Mouse (Mus musculus) myocyte (in vitro differentiated cells): Measurements from ENCODE around the gene Mlph. TPM values are rescaled to one million over a fixed set of nuclear protein-coding genes. Genes with fewer than 3 reads are reported as not detected.

ENCODE experiments used
- H3K27me3 ChIP-seq: one replicate; pipeline ENCODE4 v1.6.1; 2011; ENCODE audit not compliant: control insufficient read depth, insufficient read depth, insufficient read length
- H3K36me3 ChIP-seq: one replicate; pipeline ENCODE4 v1.6.1; 2011; ENCODE audit not compliant: control insufficient read depth, insufficient read depth
- H3K4me2 ChIP-seq: one replicate; pipeline ENCODE4 v1.6.1; 2011; ENCODE audit warnings: low read depth, control low read depth
- H3K4me3 ChIP-seq: one replicate; pipeline ENCODE4 v1.5.1; 2011; ENCODE audit warnings: mild to moderate bottlenecking, control low read depth, moderate library complexity
- H3K79me2 ChIP-seq: one replicate; pipeline ENCODE4 v1.6.1; 2011; ENCODE audit not compliant: control insufficient read depth, insufficient read depth
- H3ac ChIP-seq: one replicate; pipeline ENCODE4 v1.6.1; 2011; ENCODE audit not compliant: control insufficient read depth, insufficient read length
- CEBPB ChIP-seq: IDR thresholded peaks from 2 replicates; pipeline ENCODE4 v1.6.1; 2011; ENCODE audit warnings: mild to moderate bottlenecking, moderate library complexity; ENCODE audit not compliant: poor library complexity, insufficient read depth, severe bottlenecking
- E2F4 ChIP-seq: IDR thresholded peaks from one replicate; pipeline ENCODE4 v1.6.1; 2011; ENCODE audit warnings: mild to moderate bottlenecking, control low read depth, moderate library complexity; ENCODE audit not compliant: insufficient read depth
- MAX ChIP-seq: IDR thresholded peaks from one replicate; pipeline ENCODE4 v1.6.1; 2011; ENCODE audit warnings: low read depth, mild to moderate bottlenecking, control low read depth
- MYOD1 ChIP-seq, 3 experiments: IDR thresholded peaks; one replicate each; pipeline ENCODE4 v1.6.1; 2011; ENCODE audit warnings: control low read depth in 2 of 3, low read depth in 2 of 3, mild to moderate bottlenecking in 2 of 3, moderate library complexity in 1 of 3; ENCODE audit not compliant: insufficient read length in 2 of 3, control insufficient read depth in 1 of 3
- MYOG ChIP-seq, 3 experiments: IDR thresholded peaks; one replicate each; pipeline ENCODE4 v1.6.1; 2011; ENCODE audit warnings: control low read depth in 2 of 3, low read depth in 2 of 3, mild to moderate bottlenecking in 2 of 3; ENCODE audit not compliant: insufficient read length in 2 of 3, control insufficient read depth in 1 of 3, insufficient read depth in 1 of 3
- POLR2A ChIP-seq: IDR thresholded peaks from one replicate; pipeline ENCODE4 v1.6.1; 2011; ENCODE audit warnings: low read depth, mild to moderate bottlenecking, control low read depth, moderate library complexity; ENCODE audit not compliant: insufficient read length
- POLR2AphosphoS2 ChIP-seq: IDR thresholded peaks from one replicate; pipeline ENCODE4 v1.6.1; 2011; ENCODE audit warnings: low read depth, control low read depth; ENCODE audit not compliant: insufficient read length
- REST ChIP-seq: IDR thresholded peaks from one replicate; pipeline ENCODE4 v1.6.1; 2011; ENCODE audit warnings: mild to moderate bottlenecking, control low read depth, moderate library complexity; ENCODE audit not compliant: insufficient read depth, insufficient read length
- SRF ChIP-seq: IDR thresholded peaks from one replicate; pipeline ENCODE4 v1.6.1; 2011; ENCODE audit warnings: low read depth; ENCODE audit not compliant: control insufficient read depth, insufficient read length
- TCF12 ChIP-seq: IDR thresholded peaks from one replicate; pipeline ENCODE4 v1.6.1; 2011; ENCODE audit warnings: mild to moderate bottlenecking, control low read depth; ENCODE audit not compliant: poor library complexity, insufficient read depth, severe bottlenecking
- TCF3 ChIP-seq: IDR thresholded peaks from one replicate; pipeline ENCODE4 v1.6.1; 2011; ENCODE audit warnings: low read depth, control low read depth; ENCODE audit not compliant: insufficient read length
- USF1 ChIP-seq: IDR thresholded peaks from one replicate; pipeline ENCODE4 v1.6.1; 2011; ENCODE audit warnings: low read depth, mild to moderate bottlenecking, control low read depth, moderate library complexity
- polyA plus RNA-seq: library from polyadenylated mRNA; unstranded; fragments of >200 nt; fragmentation: generic; extraction: Trizol; gene quantifications from one replicate; pipeline ENCODE4 v1.2.1, GENCODE M21; 2012; ENCODE audit warnings: missing spikeins

Gene Mlph
- polyA plus RNA-seq, 1 experiment, result 0.11 TPM

DNA sequence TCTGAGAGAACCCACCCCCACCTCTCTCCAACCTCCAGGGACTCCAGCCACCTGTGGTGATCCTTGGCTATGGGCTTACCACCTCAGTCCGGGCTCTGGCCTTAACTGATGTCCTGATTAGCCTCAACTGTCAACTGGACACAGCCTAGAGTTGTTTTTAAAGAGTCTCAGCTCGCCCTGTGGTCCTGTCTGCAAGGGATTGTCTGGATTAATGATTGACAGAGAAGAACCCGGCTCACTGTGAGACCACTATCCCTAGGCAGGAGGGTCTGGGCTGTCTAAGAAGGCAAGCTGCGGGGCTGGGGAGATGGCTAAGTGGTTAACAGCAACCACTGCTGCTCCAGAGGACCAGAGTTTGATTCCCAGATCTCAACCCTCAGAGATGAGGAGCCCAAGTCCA is 47.6 kb downstream of the Mlph start:
- Histone ChIP-seq H3K79me2 (no peaks in the 10 kb centered on the region), H3K4me3 (no peak overlapping the region), H3K36me3 (no peaks in the 10 kb centered on the region), H3ac (no peak overlapping the region), H3K4me2 (no peak overlapping the region), H3K27me3 (peaks cover 43% of the 10 kb centered on the region)
- TF ChIP-seq SRF (no peak), MYOD1 (IDR thresholded peaks at IDR 0.05; ENCODE audit: control insufficient read depth in 1 of 3, insufficient read length in 2 of 3, low read depth in 2 of 3) (no peak), TCF3 (no peak), TCF12 (no peak), POLR2A (no peak), USF1 (no peak), MAX (no peak), REST (no peak), MYOG (IDR thresholded peaks at IDR 0.05; ENCODE audit: control insufficient read depth in 1 of 3, insufficient read depth in 1 of 3, insufficient read length in 2 of 3, low read depth in 2 of 3) (no peak), POLR2AphosphoS2 (no peak), E2F4 (no peak), CEBPB (no peak)

DNA sequence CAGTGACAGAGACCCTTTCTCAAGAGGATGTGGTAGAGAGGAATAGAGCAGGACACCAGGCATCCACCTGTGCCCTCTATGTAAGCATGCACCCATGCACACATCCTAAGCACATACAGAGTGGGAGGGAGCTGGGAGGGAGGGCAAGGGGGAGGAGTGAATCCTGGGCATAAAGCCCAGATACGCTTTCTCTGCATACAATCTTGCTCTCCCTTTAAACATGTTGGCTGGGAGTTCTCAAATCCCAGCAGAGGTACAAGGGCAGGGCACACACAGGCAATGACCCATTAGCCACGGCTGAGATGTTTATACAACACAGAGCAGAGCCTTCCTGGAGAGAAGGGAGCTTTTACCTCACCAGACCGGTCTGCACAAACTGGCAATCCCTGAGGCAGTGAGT is 48.1 kb downstream of the Mlph start:
- Histone ChIP-seq H3K36me3 (no peaks in the 10 kb centered on the region), H3K79me2 (no peaks in the 10 kb centered on the region), H3K27me3 (peaks cover 42% of the 10 kb centered on the region), H3ac (no peak overlapping the region), H3K4me2 (no peak overlapping the region), H3K4me3 (no peak overlapping the region)
- TF ChIP-seq USF1 (no peak), MAX (no peak), REST (no peak)

DNA sequence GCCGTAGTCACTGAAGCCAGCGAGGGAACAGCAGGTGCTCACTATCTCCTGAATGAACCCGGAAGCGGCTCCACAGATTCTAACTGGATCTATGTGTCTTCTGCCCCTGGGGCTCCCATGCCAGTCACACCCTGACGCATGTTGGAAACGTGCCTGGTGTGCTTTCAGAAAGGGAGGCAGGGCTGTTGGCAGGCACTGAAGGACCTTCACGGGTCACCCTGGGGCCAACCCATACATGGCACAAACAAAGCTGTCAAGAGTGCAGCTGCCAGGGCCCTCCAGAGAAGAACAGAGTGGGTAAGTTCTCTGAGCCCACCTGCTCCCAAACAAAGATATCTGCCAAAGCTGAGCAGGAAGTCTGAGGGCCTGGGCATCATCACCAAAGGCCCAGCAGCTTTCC is 52.7 kb downstream of the Mlph start:
- Histone ChIP-seq H3K79me2 (no peaks in the 10 kb centered on the region), H3K36me3 (no peaks in the 10 kb centered on the region)

DNA sequence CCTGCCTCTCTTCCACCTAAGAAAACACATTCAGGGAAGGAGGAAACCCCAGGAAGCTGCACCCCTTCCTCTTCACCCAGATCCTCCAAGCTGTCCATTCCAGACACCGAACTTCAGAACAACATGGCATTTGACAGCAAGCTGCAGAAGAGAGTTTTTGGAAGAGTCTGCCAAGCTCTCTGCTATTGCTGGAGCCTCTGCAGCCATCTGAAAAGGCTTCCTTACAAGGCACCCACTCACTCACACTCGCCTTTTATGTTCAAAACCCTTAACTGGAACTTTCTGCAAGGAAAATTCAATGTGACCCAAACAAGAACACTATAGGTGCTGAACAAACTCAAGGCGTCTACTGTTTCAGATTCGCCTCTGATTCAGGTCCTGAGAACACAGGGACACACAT is 53.8 kb downstream of the Mlph start:
- no peak for TF ChIP-seq E2F4

More for the DNA sequence above, 52.7 kb downstream of the Mlph start:
- no peak overlapping the region for H3K4me3 ChIP-seq
- TF ChIP-seq E2F4 (no peak), MYOG (IDR thresholded peaks at IDR 0.05; ENCODE audit: control insufficient read depth in 1 of 3, insufficient read depth in 1 of 3, insufficient read length in 2 of 3, low read depth in 2 of 3) (peak in 1 of 3 experiments; percentile 43), MYOD1 (IDR thresholded peaks at IDR 0.05; ENCODE audit: control insufficient read depth in 1 of 3, insufficient read length in 2 of 3, low read depth in 2 of 3) (peak in 1 of 3 experiments; percentile 6)
- peaks cover 3% of the 10 kb centered on the region for H3K27me3 ChIP-seq
- no peak overlapping the region for H3ac ChIP-seq
- H3K4me2 ChIP-seq, result no peak overlapping the region

DNA sequence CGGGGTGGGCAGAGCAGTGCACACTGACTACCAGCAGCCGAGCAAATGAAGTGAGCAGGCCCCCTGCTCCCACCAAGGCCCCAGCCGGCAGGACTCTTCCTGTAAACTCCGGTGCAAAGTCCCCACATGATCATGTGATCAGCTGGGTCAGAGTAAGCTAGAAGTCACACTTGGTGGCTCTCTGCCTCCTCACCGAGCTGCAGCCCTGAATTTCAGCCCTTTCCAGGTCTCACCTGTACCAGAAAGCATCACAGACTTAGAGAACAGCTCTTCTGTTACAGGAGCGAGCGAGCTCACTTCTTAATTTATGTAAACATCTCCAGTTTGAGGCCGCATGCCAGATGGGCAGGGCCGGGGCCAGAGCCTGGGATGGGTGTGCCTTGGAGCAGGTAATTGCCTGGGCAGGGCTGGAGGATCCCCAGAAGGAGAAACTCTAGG is 54.5 kb downstream of the Mlph start, which contains the start of gene Rab17:
Rab17 (minus strand) TSS at position 315 of the 438 bp plus-strand sequence.
- Histone ChIP-seq H3K27me3 (no peaks in the 10 kb centered on the region), H3ac (no peak within 1 kb of the TSS), H3K36me3 (no peaks in the 10 kb centered on the region), H3K4me3 (no peak within 1 kb of the TSS), H3K79me2 (no peaks in the 10 kb centered on the region), H3K4me2 (no peak within 1 kb of the TSS)
- TF ChIP-seq MAX (no peak), TCF3 (no peak), SRF (no peak), E2F4 (no peak), TCF12 (no peak), MYOG (IDR thresholded peaks at IDR 0.05; ENCODE audit: control insufficient read depth in 1 of 3, insufficient read depth in 1 of 3, insufficient read length in 2 of 3, low read depth in 2 of 3) (no peak), POLR2A (no peak), USF1 (no peak), CEBPB (no peak), POLR2AphosphoS2 (no peak), REST (no peak), MYOD1 (IDR thresholded peaks at IDR 0.05; ENCODE audit: control insufficient read depth in 1 of 3, insufficient read length in 2 of 3, low read depth in 2 of 3) (no peak)

More for the DNA sequence above, 53.8 kb downstream of the Mlph start:
- Histone ChIP-seq H3K4me3 (no peak overlapping the region), H3ac (no peak overlapping the region), H3K4me2 (no peak overlapping the region), H3K36me3 (no peaks in the 10 kb centered on the region), H3K79me2 (no peaks in the 10 kb centered on the region), H3K27me3 (no peaks in the 10 kb centered on the region)
